Mouse (Mus musculus): ENCODE results near the gene Pla2g4f.

Pla2g4f gene

GRCm38 (mm10) chr2:120313976-120314375 lies at the start of gene Pla2g4f:
Pla2g4f (minus strand) TSS chr2:120314165.
- DNase-seq (ENCODE audit: inconsistent ontology term), result no peak

GRCm38 (mm10) chr2:120360425-120360824 lies 46.5 kb upstream of the Pla2g4f start:
- DNase-seq (ENCODE audit: inconsistent ontology term), result no peak

GRCm38 (mm10) chr2:120352682-120353646 lies 39.0 kb upstream of the Pla2g4f start, which contains the start of gene Vps39:
Vps39 (minus strand) TSS chr2:120353137.
- peak; percentile 88 for DNase-seq (ENCODE audit: inconsistent ontology term)

- DNase-seq (ENCODE audit: inconsistent ontology term), result no peak
Measured at GRCm38 (mm10) chr2:120351321-120351720, 37.4 kb upstream of the Pla2g4f start.

- DNase-seq (ENCODE audit: inconsistent ontology term), result no peak
Measured at GRCm38 (mm10) chr2:120348120-120348519, 34.2 kb upstream of the Pla2g4f start.

- DNase-seq (ENCODE audit: inconsistent ontology term), result no peak
Measured at GRCm38 (mm10) chr2:120341741-120342140, 27.8 kb upstream of the Pla2g4f start.

GRCm38 (mm10) chr2:120337886-120338285 lies 23.9 kb upstream of the Pla2g4f start:
- no peak for DNase-seq (ENCODE audit: inconsistent ontology term)

- DNase-seq (ENCODE audit: inconsistent ontology term), result no peak
Measured at GRCm38 (mm10) chr2:120331575-120331974, 17.6 kb upstream of the Pla2g4f start.

- no peak for DNase-seq (ENCODE audit: inconsistent ontology term)
Measured at GRCm38 (mm10) chr2:120315077-120315476, 1.1 kb upstream of the Pla2g4f start.

GRCm38 (mm10) chr2:120314487-120314886 lies 522 bp upstream of the Pla2g4f start:
- DNase-seq (ENCODE audit: inconsistent ontology term), result no peak

- no peak for DNase-seq (ENCODE audit: inconsistent ontology term)
Measured at GRCm38 (mm10) chr2:120312276-120312825, 1.6 kb downstream of the Pla2g4f start.

GRCm38 (mm10) chr2:120304113-120304512 lies 9.9 kb downstream of the Pla2g4f start:
- no peak for DNase-seq (ENCODE audit: inconsistent ontology term)

GRCm38 (mm10) chr2:120301076-120301475 lies 12.9 kb downstream of the Pla2g4f start:
- DNase-seq (ENCODE audit: inconsistent ontology term), result no peak

- no peak for DNase-seq (ENCODE audit: inconsistent ontology term)
Measured at GRCm38 (mm10) chr2:120299866-120300265, 14.1 kb downstream of the Pla2g4f start.

- DNase-seq (ENCODE audit: inconsistent ontology term), result no peak
Measured at GRCm38 (mm10) chr2:120296160-120296559, 17.8 kb downstream of the Pla2g4f start.

- DNase-seq (ENCODE audit: inconsistent ontology term), result no peak
Measured at GRCm38 (mm10) chr2:120291471-120292078, 22.4 kb downstream of the Pla2g4f start.

GRCm38 (mm10) chr2:120288995-120289394 lies 25.0 kb downstream of the Pla2g4f start, which contains the start of gene Pla2g4d:
Pla2g4d (minus strand) TSS chr2:120289197.
- no peak for DNase-seq (ENCODE audit: inconsistent ontology term)

GRCm38 (mm10) chr2:120288401-120288800 lies 25.6 kb downstream of the Pla2g4f start:
- DNase-seq (ENCODE audit: inconsistent ontology term), result no peak

- no peak for DNase-seq (ENCODE audit: inconsistent ontology term)
Measured at GRCm38 (mm10) chr2:120285639-120286038, 28.3 kb downstream of the Pla2g4f start.

GRCm38 (mm10) chr2:120284705-120285104 lies 29.3 kb downstream of the Pla2g4f start:
- DNase-seq (ENCODE audit: inconsistent ontology term), result no peak

GRCm38 (mm10) chr2:120284094-120284493 lies 29.9 kb downstream of the Pla2g4f start:
- DNase-seq (ENCODE audit: inconsistent ontology term), result no peak

- no peak for DNase-seq (ENCODE audit: inconsistent ontology term)
Measured at GRCm38 (mm10) chr2:120283550-120283949, 30.4 kb downstream of the Pla2g4f start.
